Mouse (Mus musculus): ENCODE measurements around the gene Cyp4f39.
"Not testable (repeated sequence)": the region's sequence is repeated elsewhere in the genome, so short reads cannot be mapped to it uniquely, and the experiment has no call there.

Cyp4f39 gene

GRCm38 (mm10) chr17:32477204-32477603 lies 24.7 kb downstream of the Cyp4f39 start:
- DNase-seq = no peak

- no peak for DNase-seq
Observed at GRCm38 (mm10) chr17:32478727-32479126, 26.2 kb downstream of the Cyp4f39 start.

- peak; percentile 78 for DNase-seq
Observed at GRCm38 (mm10) chr17:32479554-32480506, 27.3 kb downstream of the Cyp4f39 start.

- DNase-seq = peak; percentile 11
Observed at GRCm38 (mm10) chr17:32481766-32482165, 29.2 kb downstream of the Cyp4f39 start.

- peak; percentile 78 for DNase-seq
Observed at GRCm38 (mm10) chr17:32483200-32483599, 30.7 kb downstream of the Cyp4f39 start.

- peak; percentile 81 for DNase-seq
Observed at GRCm38 (mm10) chr17:32492349-32492980, 39.9 kb downstream of the Cyp4f39 start.

- DNase-seq = peak; percentile 82
Observed at GRCm38 (mm10) chr17:32494601-32495000, 42.1 kb downstream of the Cyp4f39 start.

GRCm38 (mm10) chr17:32500511-32500910 lies 48.0 kb downstream of the Cyp4f39 start:
- not testable (repeated sequence) for DNase-seq

GRCm38 (mm10) chr17:32501051-32501450 lies 48.5 kb downstream of the Cyp4f39 start:
- DNase-seq = no peak

- no peak for DNase-seq
Observed at GRCm38 (mm10) chr17:32503111-32503510, 50.6 kb downstream of the Cyp4f39 start.

GRCm38 (mm10) chr17:32505851-32506728 lies 53.6 kb downstream of the Cyp4f39 start, which contains the start of gene Cyp4f17:
TSS of gene Cyp4f17 (plus strand) at chr17:32506050.
- DNase-seq = peak; percentile 75

- DNase-seq = no peak
Observed at GRCm38 (mm10) chr17:32506729-32507245, 54.3 kb downstream of the Cyp4f39 start.

- DNase-seq = no peak
Observed at GRCm38 (mm10) chr17:32516126-32516525, 63.6 kb downstream of the Cyp4f39 start.

GRCm38 (mm10) chr17:32521981-32522380 lies 69.5 kb downstream of the Cyp4f39 start:
- no peak for DNase-seq

- no peak for DNase-seq
Observed at GRCm38 (mm10) chr17:32522386-32522785, 69.9 kb downstream of the Cyp4f39 start.

GRCm38 (mm10) chr17:32522816-32523215 lies 70.3 kb downstream of the Cyp4f39 start:
- DNase-seq = no peak

GRCm38 (mm10) chr17:32523895-32524294 lies 71.4 kb downstream of the Cyp4f39 start:
- DNase-seq = no peak

- DNase-seq = not testable (repeated sequence)
Observed at GRCm38 (mm10) chr17:32526341-32526740, 73.8 kb downstream of the Cyp4f39 start.

GRCm38 (mm10) chr17:32527748-32528147 lies 75.2 kb downstream of the Cyp4f39 start:
- no peak for DNase-seq

- DNase-seq = peak; percentile 92
Observed at GRCm38 (mm10) chr17:32528408-32529337, 76.2 kb downstream of the Cyp4f39 start.

- DNase-seq = not testable (repeated sequence)
Observed at GRCm38 (mm10) chr17:32532356-32532755, 79.8 kb downstream of the Cyp4f39 start.

All from retina, postnatal 1 day (tissue).